Mouse (Mus musculus) forebrain, embryonic 16.5 days (tissue): ENCODE data around the gene Slc5a5. TPM values are rescaled to one million over a fixed set of nuclear protein-coding genes. Genes with fewer than 3 reads are reported as not detected.
A peak's percentile ranks its signal among the peaks of the same experiment; 100 is the strongest.

ENCODE experiments used
- ATAC-seq: fragments of 200-750 bp; cut with Nextera tagmentation; 2 replicates; pipeline ENCODE4 v1.8.0; 2017; ENCODE audit warnings: mild to moderate bottlenecking, moderate library complexity
- H3K27ac ChIP-seq: fragments of 300-500 bp; sonication (generic); 2 replicates; pipeline ENCODE4 v1.5.1; 2014; ENCODE audit warnings: low read length, control low read depth
- H3K27me3 ChIP-seq: fragments of 300-500 bp; sonication (generic); replicated peaks from 2 replicates; pipeline ENCODE4 v1.6.1; 2014; ENCODE audit warnings: low read length; ENCODE audit not compliant: control insufficient read depth, insufficient read depth
- H3K36me3 ChIP-seq: fragments of 300-500 bp; sonication (generic); 2 replicates; pipeline ENCODE4 v1.6.1; 2014; ENCODE audit not compliant: control insufficient read depth, insufficient read depth
- H3K4me1 ChIP-seq: fragments of 300-500 bp; sonication (generic); replicated peaks from 2 replicates; pipeline ENCODE4 v1.6.1; 2014; ENCODE audit warnings: low read length; ENCODE audit not compliant: control insufficient read depth, insufficient read depth
- H3K4me2 ChIP-seq: fragments of 300-500 bp; sonication (generic); 2 replicates; pipeline ENCODE4 v1.6.1; 2014; ENCODE audit warnings: mild to moderate bottlenecking, low read length, control low read depth
- H3K4me3 ChIP-seq: fragments of 300-500 bp; sonication (generic); replicated peaks from 2 replicates; pipeline ENCODE4 v1.5.1; 2014; ENCODE audit warnings: mild to moderate bottlenecking, low read length, control low read depth
- H3K9ac ChIP-seq: fragments of 300-500 bp; sonication (generic); replicated peaks from 2 replicates; pipeline ENCODE4 v1.6.1; 2014; ENCODE audit warnings: low read depth, low read length, control low read depth
- H3K9me3 ChIP-seq: fragments of 300-500 bp; sonication (generic); 2 replicates; pipeline ENCODE4 v1.6.1; 2016; ENCODE audit warnings: low read length; ENCODE audit not compliant: control insufficient read depth
- WGBS: fragments of 180-500 bp; shearing (Covaris S2); extraction: QIAGEN DNeasy Blood & Tissue Kit; methylation state at CpG from one replicate; pipeline ENCODE4 v1.1.7; 2014; 5-methylcytosine and 5-hydroxymethylcytosine counted together
- polyA plus RNA-seq: library from polyadenylated mRNA; unstranded; fragments of >200 nt; fragmentation: Nextera tagmentation; extraction: Ambion mirVana; gene quantifications from 2 replicates; pipeline ENCODE4 v1.2.1, GENCODE M21; 2015

The Slc5a5 gene
- polyA plus RNA-seq: 1.6 and 1.9 TPM in 2 replicates

DNA sequence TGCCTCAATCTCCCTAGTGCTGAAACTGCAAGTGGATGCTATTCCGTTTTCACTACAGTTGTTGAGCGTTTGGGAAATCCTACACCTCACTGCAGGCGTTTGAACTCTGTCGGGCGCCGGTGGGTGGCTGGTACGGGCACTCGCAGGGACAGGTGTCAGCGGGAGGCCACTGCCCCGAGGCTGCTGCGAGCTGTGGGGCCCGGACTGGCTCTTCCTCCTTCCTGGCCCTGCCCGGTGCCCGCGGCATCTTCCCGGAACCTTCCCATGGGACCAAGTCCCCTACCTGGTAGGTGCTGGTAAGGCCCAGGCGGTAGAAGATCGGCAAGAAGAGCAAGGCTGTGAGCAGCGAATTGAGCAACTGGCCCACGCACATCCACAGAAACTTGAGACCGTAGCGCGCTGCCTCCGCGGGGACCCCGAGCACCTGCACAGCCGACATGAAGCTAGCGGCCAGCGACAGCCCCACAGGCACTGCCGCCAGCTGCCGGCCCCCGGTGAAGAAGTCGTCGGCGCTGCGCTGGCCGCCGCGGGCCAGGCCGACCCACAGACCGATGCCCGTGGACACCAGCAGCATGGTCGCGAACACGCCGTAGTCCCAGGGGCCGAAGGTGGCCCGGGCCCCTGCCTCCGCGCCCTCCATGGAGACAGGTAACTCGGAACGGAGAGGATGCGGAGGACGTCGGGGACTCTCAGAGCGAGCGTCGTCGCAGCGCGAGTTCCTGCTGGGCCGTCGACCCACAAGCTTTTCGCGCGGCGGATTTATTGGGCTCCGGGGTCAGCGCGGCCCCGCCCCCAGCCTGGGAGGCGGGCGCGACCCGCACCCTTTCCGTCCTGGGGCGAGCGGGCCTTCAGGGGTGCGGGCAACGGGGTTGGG is at the start of gene Slc5a5:
TSS of gene Slc5a5 (minus strand) at position 736 of the 874 bp plus-strand sequence.
- WGBS: 5% methylated on average over 80 of the region's 80 CpGs
- ATAC-seq: no peak
- Histone ChIP-seq H3K9me3 (no peaks in the 10 kb centered on the region), H3K9ac (peak within 1 kb of the TSS; percentile 38), H3K4me2 (peak within 1 kb of the TSS; percentile 21; the same call in 1 of the 2 replicates), H3K4me1 (peaks cover 18% of the 10 kb centered on the region), H3K27ac (no peak within 1 kb of the TSS), H3K36me3 (peaks cover 19% of the 10 kb centered on the region), H3K27me3 (peaks cover 30% of the 10 kb centered on the region), H3K4me3 (no peak within 1 kb of the TSS)

DNA sequence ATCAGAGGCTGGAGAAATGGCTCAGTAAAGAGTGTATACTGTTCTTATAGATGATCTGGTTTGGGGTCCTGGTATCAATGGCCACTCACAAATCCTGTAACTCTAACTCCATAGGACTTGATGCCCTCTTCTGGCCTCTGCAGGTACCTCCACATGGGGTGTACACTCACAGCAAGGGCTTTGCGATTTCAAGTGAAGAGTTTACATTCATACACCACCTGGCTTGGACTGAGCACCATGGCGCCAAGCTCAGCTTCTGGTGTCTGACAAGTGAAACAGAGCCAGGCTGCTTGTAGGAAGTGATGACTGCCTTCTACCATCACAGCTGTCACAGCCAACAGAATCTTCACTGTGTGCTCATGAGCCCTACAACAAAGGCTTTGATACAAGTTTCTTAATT is 48.9 kb upstream of the Slc5a5 start:
- 56% methylated on average over 2 of the region's 2 CpGs for WGBS
- no peak overlapping the region for H3K4me3 ChIP-seq
- no peak overlapping the region for H3K9ac ChIP-seq
- H3K4me2 ChIP-seq: no peak overlapping the region
- H3K9me3 ChIP-seq: no peaks in the 10 kb centered on the region
- H3K27me3 ChIP-seq: no peaks in the 10 kb centered on the region
- no peak for ATAC-seq
- no peaks in the 10 kb centered on the region for H3K4me1 ChIP-seq
- no peaks in the 10 kb centered on the region for H3K36me3 ChIP-seq
- H3K27ac ChIP-seq: no peak overlapping the region

DNA sequence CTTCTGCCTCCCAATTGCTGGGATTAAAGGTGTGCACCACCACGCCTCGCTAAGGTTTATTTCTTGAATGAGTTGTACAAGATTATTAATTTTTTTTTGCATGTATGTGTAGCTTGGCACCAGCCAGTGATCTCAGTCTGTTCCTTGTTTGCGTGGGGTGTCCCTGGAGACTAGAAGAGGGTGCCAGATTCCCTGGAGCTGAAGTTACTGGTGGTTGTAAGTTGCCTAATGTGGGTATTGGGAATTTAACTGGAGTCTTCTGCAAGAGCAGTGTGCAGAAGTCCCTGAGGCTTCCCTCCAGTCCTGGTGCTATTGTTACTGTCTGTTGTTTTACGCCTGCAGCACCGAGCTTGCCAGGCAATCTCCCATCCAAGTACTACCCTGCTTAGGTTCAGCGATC is 44.6 kb upstream of the Slc5a5 start:
- Histone ChIP-seq H3K9me3 (no peaks in the 10 kb centered on the region), H3K4me2 (no peak overlapping the region), H3K36me3 (no peaks in the 10 kb centered on the region), H3K9ac (no peak overlapping the region), H3K27ac (no peak overlapping the region), H3K4me3 (no peak overlapping the region), H3K27me3 (no peaks in the 10 kb centered on the region), H3K4me1 (no peaks in the 10 kb centered on the region)
- no peak for ATAC-seq
- WGBS: 84% methylated on average over 6 of the region's 6 CpGs

DNA sequence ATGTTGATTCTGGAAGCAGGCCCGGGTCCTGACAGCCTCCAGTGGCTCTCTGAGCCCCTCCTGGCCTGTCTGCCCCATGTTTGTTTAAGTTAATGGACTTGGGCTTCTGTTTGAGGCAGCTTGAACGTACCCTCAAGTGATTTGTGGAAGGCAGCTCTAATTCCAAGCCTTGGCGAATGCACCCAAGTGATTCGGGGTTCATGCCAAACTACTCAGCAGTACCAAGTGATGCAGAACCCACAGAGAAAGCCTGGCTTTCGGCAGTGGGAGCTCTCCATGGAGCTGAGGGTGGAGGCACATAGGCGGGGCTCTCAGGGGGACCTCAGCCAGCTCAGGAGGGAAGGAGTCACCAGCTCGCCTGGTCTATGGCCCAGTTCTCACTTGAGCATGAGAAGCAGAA is 42.2 kb upstream of the Slc5a5 start:
- Histone ChIP-seq H3K9ac (no peak overlapping the region), H3K27ac (no peak overlapping the region), H3K27me3 (no peaks in the 10 kb centered on the region), H3K4me1 (no peaks in the 10 kb centered on the region), H3K4me2 (no peak overlapping the region), H3K36me3 (no peaks in the 10 kb centered on the region), H3K4me3 (no peak overlapping the region), H3K9me3 (no peaks in the 10 kb centered on the region)
- WGBS: 69% methylated on average over 7 of the region's 7 CpGs
- ATAC-seq: 0 out of 2 replicates have a peak, but pooled peaks have one; percentile 41

DNA sequence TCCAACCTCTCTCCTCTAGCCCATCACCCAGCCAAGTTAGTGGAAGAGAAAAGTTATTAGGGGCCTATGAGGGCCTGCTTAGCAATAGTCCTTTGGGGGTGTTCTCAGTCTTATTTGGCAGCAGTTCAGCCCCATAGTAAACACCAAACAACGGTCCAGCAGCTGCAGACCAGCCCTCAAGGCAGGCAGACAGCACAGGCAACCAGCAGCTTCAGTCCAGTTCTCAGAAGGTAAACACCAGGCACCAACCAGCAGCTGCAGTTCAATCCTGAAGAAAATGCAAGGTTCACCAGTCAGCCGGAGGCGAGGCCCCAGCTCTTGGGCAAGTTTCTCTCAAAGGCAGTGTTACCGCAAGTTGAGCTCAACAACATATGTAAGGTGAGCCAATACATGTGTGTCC is 40.5 kb upstream of the Slc5a5 start:
- Histone ChIP-seq H3K4me2 (no peak overlapping the region), H3K36me3 (no peaks in the 10 kb centered on the region), H3K4me3 (no peak overlapping the region), H3K27ac (no peak overlapping the region), H3K4me1 (no peaks in the 10 kb centered on the region), H3K27me3 (no peaks in the 10 kb centered on the region), H3K9ac (no peak overlapping the region), H3K9me3 (no peaks in the 10 kb centered on the region)
- ATAC-seq: no peak
- 88% methylated on average over 4 of the region's 4 CpGs for WGBS

DNA sequence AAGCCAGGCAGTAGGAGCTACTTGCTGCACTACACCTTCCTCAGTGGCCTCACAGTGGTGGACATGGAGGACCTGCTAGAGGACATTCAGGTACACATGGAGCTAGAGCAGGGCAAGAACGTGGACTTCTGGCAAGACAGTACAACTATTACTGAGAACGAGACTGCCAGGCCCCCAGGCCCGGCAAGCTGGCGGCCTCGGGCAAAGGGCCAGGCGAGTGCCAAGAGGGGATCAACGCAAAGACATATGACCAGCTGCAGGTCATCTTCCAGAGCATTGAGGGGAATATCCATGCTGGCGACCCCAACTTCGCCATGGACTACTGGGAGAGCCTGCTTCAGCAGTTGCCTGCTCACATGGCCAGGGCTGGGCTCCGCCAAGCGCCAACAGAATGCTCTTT is 39.2 kb upstream of the Slc5a5 start:
- no peak overlapping the region for H3K4me3 ChIP-seq
- H3K4me1 ChIP-seq: no peaks in the 10 kb centered on the region
- no peaks in the 10 kb centered on the region for H3K36me3 ChIP-seq
- no peaks in the 10 kb centered on the region for H3K27me3 ChIP-seq
- ATAC-seq: no peak
- H3K9ac ChIP-seq: no peak overlapping the region
- H3K4me2 ChIP-seq: no peak overlapping the region
- no peaks in the 10 kb centered on the region for H3K9me3 ChIP-seq
- WGBS: 94% methylated on average over 11 of the region's 11 CpGs
- H3K27ac ChIP-seq: no peak overlapping the region

DNA sequence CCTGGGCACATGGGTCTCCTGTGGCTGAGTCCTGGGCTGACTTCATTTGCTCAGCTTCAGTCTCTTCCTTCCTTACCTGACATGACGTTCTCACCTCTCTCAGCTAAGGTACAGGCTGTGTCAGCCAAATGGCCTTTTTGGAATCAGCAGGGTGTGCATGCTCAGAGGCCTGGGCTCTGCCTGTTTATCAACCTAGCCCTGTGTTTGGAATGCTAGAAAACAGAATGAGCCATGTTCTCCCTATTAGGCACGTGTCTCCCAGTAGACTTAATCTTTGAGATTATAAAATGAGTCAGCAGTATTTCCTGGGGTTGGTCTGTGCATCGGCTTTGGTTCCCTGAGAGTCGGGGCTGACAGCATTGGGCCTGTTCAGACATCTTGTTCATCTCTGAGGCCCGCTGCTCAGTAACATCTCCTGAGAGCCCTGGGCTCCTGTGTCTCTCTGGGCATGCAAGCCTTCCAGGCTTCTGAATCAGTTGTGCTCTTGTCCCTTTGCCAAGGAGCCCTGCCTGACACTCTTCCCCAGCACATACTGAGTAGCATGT is 36.3 kb upstream of the Slc5a5 start:
- Histone ChIP-seq H3K4me2 (no peak overlapping the region), H3K36me3 (no peaks in the 10 kb centered on the region), H3K27ac (no peak overlapping the region), H3K27me3 (no peaks in the 10 kb centered on the region), H3K9ac (no peak overlapping the region), H3K4me3 (no peak overlapping the region), H3K4me1 (no peaks in the 10 kb centered on the region), H3K9me3 (no peaks in the 10 kb centered on the region)
- ATAC-seq: no peak
- 83% methylated on average over 5 of the region's 5 CpGs for WGBS

DNA sequence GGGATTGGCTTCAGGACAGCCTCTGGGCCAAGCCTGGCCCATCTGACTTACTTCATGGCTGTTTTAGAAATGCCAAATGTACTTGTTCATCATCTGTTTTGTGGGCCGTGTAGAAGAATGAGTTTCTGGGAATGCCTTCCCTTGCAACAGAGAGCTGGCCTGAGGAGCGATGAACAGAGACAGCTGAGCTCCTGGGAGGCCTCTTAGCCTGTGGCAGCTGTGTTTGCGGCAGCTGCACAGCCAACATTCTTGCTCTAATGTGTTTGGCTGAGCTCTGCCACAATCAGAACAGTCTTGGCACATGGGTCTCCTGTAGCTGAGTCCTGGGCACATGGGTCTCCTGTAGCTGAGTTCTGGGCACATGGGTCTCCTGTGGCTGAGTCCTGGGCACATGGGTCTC is 35.5 kb upstream of the Slc5a5 start:
- ATAC-seq: no peak
- 76% methylated on average over 3 of the region's 3 CpGs for WGBS

DNA sequence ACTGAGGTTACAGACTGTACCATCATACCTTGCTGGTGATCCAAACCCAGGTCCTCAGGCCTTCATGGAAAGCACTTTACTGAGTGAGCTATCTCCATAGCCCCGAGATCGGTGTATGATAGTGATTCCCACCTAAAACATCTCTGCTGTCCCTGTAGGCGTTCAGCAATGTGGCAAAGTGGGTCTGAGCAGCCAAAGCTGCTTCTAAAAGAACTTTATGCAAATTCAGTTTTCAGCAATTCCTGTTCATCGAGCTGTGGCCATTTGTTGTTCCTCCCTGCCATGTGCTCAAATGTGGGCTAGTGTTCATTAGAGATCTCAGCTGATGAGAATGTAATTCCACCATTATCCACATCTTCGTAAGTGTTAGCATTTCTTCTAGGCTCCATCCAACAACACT is 33.8 kb upstream of the Slc5a5 start:
- WGBS: 82% methylated on average over 5 of the region's 5 CpGs
- Histone ChIP-seq H3K27ac (no peak overlapping the region), H3K36me3 (no peaks in the 10 kb centered on the region), H3K4me3 (no peak overlapping the region), H3K9ac (no peak overlapping the region), H3K4me1 (no peaks in the 10 kb centered on the region), H3K27me3 (no peaks in the 10 kb centered on the region), H3K9me3 (no peaks in the 10 kb centered on the region), H3K4me2 (no peak overlapping the region)
- ATAC-seq: no peak

More for the DNA sequence above, 35.5 kb upstream of the Slc5a5 start:
- Histone ChIP-seq H3K4me3 (no peak overlapping the region), H3K4me2 (no peak overlapping the region), H3K4me1 (no peaks in the 10 kb centered on the region), H3K36me3 (no peaks in the 10 kb centered on the region), H3K9ac (no peak overlapping the region), H3K27ac (no peak overlapping the region), H3K27me3 (no peaks in the 10 kb centered on the region), H3K9me3 (no peaks in the 10 kb centered on the region)
